Mouse (Mus musculus) embryonic facial prominence, embryonic 15.5 days (tissue): ENCODE results near the gene Krit1. TPM values are rescaled to one million over a fixed set of nuclear protein-coding genes. Genes with fewer than 3 reads are reported as not detected.
"Not testable (repeated sequence)": the region's sequence is repeated elsewhere in the genome, so short reads cannot be mapped to it uniquely, and the experiment has no call there.

ENCODE experiments used
- ATAC-seq: fragments of 200-750 bp; cut with Nextera tagmentation; 2 replicates; pipeline ENCODE4 v1.8.0; 2017; ENCODE audit warnings: low read depth, moderate TSS enrichment; ENCODE audit not compliant: insufficient number of reproducible peaks, low FRiP score, low TSS enrichment
- H3K27ac ChIP-seq: fragments of 300-500 bp; sonication (generic); replicated peaks from 2 replicates; pipeline ENCODE4 v1.5.1; 2015; ENCODE audit warnings: mild to moderate bottlenecking, inconsistent platforms
- H3K27me3 ChIP-seq: fragments of 300-500 bp; sonication (generic); 2 replicates; pipeline ENCODE4 v1.6.1; 2015; ENCODE audit warnings: inconsistent platforms
- H3K36me3 ChIP-seq: fragments of 300-500 bp; sonication (generic); 2 replicates; pipeline ENCODE4 v1.6.1; 2015; ENCODE audit warnings: mild to moderate bottlenecking, inconsistent platforms
- H3K4me1 ChIP-seq: fragments of 300-500 bp; sonication (generic); 2 replicates; pipeline ENCODE4 v1.6.1; 2015; ENCODE audit warnings: inconsistent platforms
- H3K4me2 ChIP-seq: fragments of 300-500 bp; sonication (generic); replicated peaks from 2 replicates; pipeline ENCODE4 v1.6.1; 2015; ENCODE audit warnings: mild to moderate bottlenecking, inconsistent platforms
- H3K4me3 ChIP-seq: fragments of 300-500 bp; sonication (generic); replicated peaks from 2 replicates; pipeline ENCODE4 v1.5.1; 2015; ENCODE audit warnings: mild to moderate bottlenecking, inconsistent platforms
- H3K9ac ChIP-seq: fragments of 300-500 bp; sonication (generic); 2 replicates; pipeline ENCODE4 v1.6.1; 2015; ENCODE audit warnings: inconsistent platforms
- H3K9me3 ChIP-seq: fragments of 300-500 bp; sonication (generic); replicated peaks from 2 replicates; pipeline ENCODE4 v1.6.1; 2016; ENCODE audit warnings: inconsistent platforms
- WGBS: fragments of 180-500 bp; shearing (Covaris S2); methylation state at CpG from one replicate; pipeline ENCODE4 v1.1.7; 2015; 5-methylcytosine and 5-hydroxymethylcytosine counted together
- polyA plus RNA-seq: library from polyadenylated mRNA; unstranded; fragments of >200 nt; fragmentation: Nextera tagmentation; extraction: Ambion mirVana; gene quantifications from 2 replicates; pipeline ENCODE4 v1.2.1, GENCODE M21; 2015

Gene Krit1
- polyA plus RNA-seq, 1 experiment from 2014 or later: 43.3 TPM

GRCm38 (mm10) chr5:3800881-3801280 lies 2.1 kb upstream of the Krit1 start:
- H3K4me2 ChIP-seq: no peak overlapping the region
- 78% methylated on average over 4 of the region's 4 CpGs for WGBS
- no peaks in the 10 kb centered on the region for H3K9me3 ChIP-seq
- no peak overlapping the region; the same call in 1 of the 2 replicates for H3K4me3 ChIP-seq
- H3K4me1 ChIP-seq: 0 out of 2 replicates have a peak, but pooled peaks cover 3% of the 10 kb centered on the region
- H3K36me3 ChIP-seq: no peaks in the 10 kb centered on the region
- no peaks in the 10 kb centered on the region for H3K27me3 ChIP-seq
- H3K27ac ChIP-seq: no peak overlapping the region
- ATAC-seq: no peak
- H3K9ac ChIP-seq: no peak overlapping the region

GRCm38 (mm10) chr5:3801672-3802432 lies 1.1 kb upstream of the Krit1 start:
- ATAC-seq: no peak
- Histone ChIP-seq H3K36me3 (no peaks in the 10 kb centered on the region), H3K4me2 (peak overlapping the region; percentile 79), H3K4me3 (peak overlapping the region; percentile 93), H3K27ac (peak overlapping the region; percentile 93), H3K4me1 (0 out of 2 replicates have a peak, but pooled peaks cover 3% of the 10 kb centered on the region), H3K9me3 (no peaks in the 10 kb centered on the region), H3K9ac (peak overlapping the region; percentile 82), H3K27me3 (no peaks in the 10 kb centered on the region)
- 3% methylated on average over 18 of the region's 18 CpGs for WGBS

GRCm38 (mm10) chr5:3803292-3804165 lies 545 bp downstream of the Krit1 start:
- under 1% methylated on average over 36 of the region's 36 CpGs for WGBS
- peak overlapping the region; percentile 93 for H3K27ac ChIP-seq
- H3K9ac ChIP-seq: peak overlapping the region; percentile 82
- H3K4me1 ChIP-seq: 0 out of 2 replicates have a peak, but pooled peaks cover 3% of the 10 kb centered on the region
- H3K4me2 ChIP-seq: peak overlapping the region; percentile 79
- 0 out of 2 replicates have a peak, but pooled peaks cover 1% of the 10 kb centered on the region for H3K36me3 ChIP-seq
- ATAC-seq: peak; percentile 56
- H3K9me3 ChIP-seq: no peaks in the 10 kb centered on the region
- peak overlapping the region; percentile 93 for H3K4me3 ChIP-seq
- no peaks in the 10 kb centered on the region for H3K27me3 ChIP-seq

- H3K9me3 ChIP-seq: no peaks in the 10 kb centered on the region
- H3K4me3 ChIP-seq: no peak overlapping the region
- no peak overlapping the region for H3K27ac ChIP-seq
- H3K4me2 ChIP-seq: no peak overlapping the region
- no peaks in the 10 kb centered on the region for H3K27me3 ChIP-seq
- no peaks in the 10 kb centered on the region for H3K4me1 ChIP-seq
- H3K36me3 ChIP-seq: peaks cover 21% of the 10 kb centered on the region
- H3K9ac ChIP-seq: no peak overlapping the region
- no peak for ATAC-seq
- 97% methylated on average over 1 of the region's 1 CpGs for WGBS
Observed at GRCm38 (mm10) chr5:3808472-3808871, 5.5 kb downstream of the Krit1 start.

- peaks cover 29% of the 10 kb centered on the region for H3K36me3 ChIP-seq
Observed at GRCm38 (mm10) chr5:3834107-3834506, 31.1 kb downstream of the Krit1 start.

GRCm38 (mm10) chr5:3845026-3845425 lies 42.0 kb downstream of the Krit1 start, which contains the start of gene Lrrd1:
Gene Lrrd1 (plus strand): TSS chr5:3845173.
- H3K9me3 ChIP-seq: no peaks in the 10 kb centered on the region
- H3K36me3 ChIP-seq: no peaks in the 10 kb centered on the region
- H3K27ac ChIP-seq: no peak within 1 kb of the TSS
- H3K4me3 ChIP-seq: peak within 1 kb of the TSS; percentile 35
- no peaks in the 10 kb centered on the region for H3K27me3 ChIP-seq
- H3K4me1 ChIP-seq: peaks cover 2% of the 10 kb centered on the region; the same call in 1 of the 2 replicates
- H3K9ac ChIP-seq: no peak within 1 kb of the TSS
- peak within 1 kb of the TSS; percentile 60 for H3K4me2 ChIP-seq
- ATAC-seq: no peak
- 3% methylated on average over 24 of the region's 24 CpGs for WGBS

More at GRCm38 (mm10) chr5:3834107-3834506, 31.1 kb downstream of the Krit1 start:
- 0 out of 2 replicates have a peak, but pooled peaks cover 7% of the 10 kb centered on the region for H3K9me3 ChIP-seq
- no peak overlapping the region for H3K4me3 ChIP-seq
- WGBS: 77% methylated on average over 1 of the region's 1 CpGs
- H3K4me1 ChIP-seq: no peaks in the 10 kb centered on the region
- no peaks in the 10 kb centered on the region for H3K27me3 ChIP-seq
- no peak overlapping the region for H3K9ac ChIP-seq
- ATAC-seq: no peak
- H3K27ac ChIP-seq: no peak overlapping the region
- no peak overlapping the region for H3K4me2 ChIP-seq

GRCm38 (mm10) chr5:3870161-3870560 lies 67.2 kb downstream of the Krit1 start:
- H3K36me3 ChIP-seq: no peaks in the 10 kb centered on the region
- H3K27ac ChIP-seq: no peak overlapping the region
- no peak overlapping the region for H3K4me2 ChIP-seq
- H3K9ac ChIP-seq: no peak overlapping the region
- ATAC-seq: no peak
- no peaks in the 10 kb centered on the region for H3K4me1 ChIP-seq
- H3K27me3 ChIP-seq: no peaks in the 10 kb centered on the region
- whole genome bisulfite sequencing: 55% methylated on average over 4 of the region's 4 CpGs
- H3K9me3 ChIP-seq: no peaks in the 10 kb centered on the region
- no peak overlapping the region for H3K4me3 ChIP-seq

- no peaks in the 10 kb centered on the region for H3K4me1 ChIP-seq
- no peak for ATAC-seq
- no peak overlapping the region for H3K4me2 ChIP-seq
- H3K9me3 ChIP-seq: no peaks in the 10 kb centered on the region
- no peaks in the 10 kb centered on the region for H3K36me3 ChIP-seq
- H3K27ac ChIP-seq: no peak overlapping the region
- H3K4me3 ChIP-seq: no peak overlapping the region
- WGBS: 50% methylated on average over 1 of the region's 1 CpGs
- no peak overlapping the region for H3K9ac ChIP-seq
- H3K27me3 ChIP-seq: no peaks in the 10 kb centered on the region
Observed at GRCm38 (mm10) chr5:3872348-3872747, 69.4 kb downstream of the Krit1 start.

- Histone ChIP-seq H3K36me3 (no peaks in the 10 kb centered on the region), H3K4me1 (no peaks in the 10 kb centered on the region), H3K9ac (no peak overlapping the region), H3K9me3 (no peaks in the 10 kb centered on the region), H3K4me2 (no peak overlapping the region), H3K27me3 (no peaks in the 10 kb centered on the region), H3K4me3 (no peak overlapping the region), H3K27ac (no peak overlapping the region)
- ATAC-seq: no peak
- WGBS: 82% methylated on average over 3 of the region's 3 CpGs
Observed at GRCm38 (mm10) chr5:3873485-3873884, 70.5 kb downstream of the Krit1 start.

GRCm38 (mm10) chr5:3886862-3887261 lies 83.9 kb downstream of the Krit1 start:
- not testable (repeated sequence) for H3K27me3 ChIP-seq, H3K36me3 ChIP-seq, ATAC-seq, H3K27ac ChIP-seq, H3K4me2 ChIP-seq, H3K9ac ChIP-seq, H3K9me3 ChIP-seq, H3K4me1 ChIP-seq, H3K4me3 ChIP-seq
- WGBS: 83% methylated on average over 7 of the region's 7 CpGs

- no peak for ATAC-seq
- no peaks in the 10 kb centered on the region for H3K36me3 ChIP-seq
- no peak overlapping the region for H3K27ac ChIP-seq
- no peaks in the 10 kb centered on the region for H3K9me3 ChIP-seq
- no peaks in the 10 kb centered on the region for H3K4me1 ChIP-seq
- H3K27me3 ChIP-seq: no peaks in the 10 kb centered on the region
- no peak overlapping the region for H3K9ac ChIP-seq
- no peak overlapping the region for H3K4me2 ChIP-seq
- no peak overlapping the region for H3K4me3 ChIP-seq
Observed at GRCm38 (mm10) chr5:3889201-3889600, 86.2 kb downstream of the Krit1 start.
